Mouse (Mus musculus) spleen, embryonic (tissue): ENCODE data around the gene Prrx1.

Experiments used
- CTCF ChIA-PET: fragments of 350-600 bp; sonication (Branson Sonifier 250); formaldehyde crosslinking; loops from one replicate; lab custom pipeline; 2022; lab: Charles Lee

Prrx1 gene

GRCm38 (mm10) chr1:163273132-163273531, 40.4 kb downstream of the Prrx1 start:
- CTCF ChIA-PET = no interaction called here

- CTCF ChIA-PET = no interaction called here
These were observed 46.5 kb downstream of the Prrx1 start for GRCm38 (mm10) chr1:163266853-163267538.

- CTCF ChIA-PET = no interaction called here
These were observed 56.2 kb downstream of the Prrx1 start for GRCm38 (mm10) chr1:163257298-163257697.

- CTCF ChIA-PET = no interaction called here
These were observed 57.6 kb downstream of the Prrx1 start for GRCm38 (mm10) chr1:163255884-163256283.

- CTCF ChIA-PET = no interaction called here
These were observed 60.7 kb downstream of the Prrx1 start for GRCm38 (mm10) chr1:163252796-163253195.

- CTCF ChIA-PET = no interaction called here
These were observed 61.2 kb downstream of the Prrx1 start for GRCm38 (mm10) chr1:163252331-163252730.

- CTCF ChIA-PET = no interaction called here
These were observed 61.7 kb downstream of the Prrx1 start for GRCm38 (mm10) chr1:163251766-163252165.

- CTCF ChIA-PET = interaction anchor here (0.5 kb wide), 1 partner anchor 70 kb away, joined by 4 read pairs; no protein-coding TSS in a partner anchor
These were observed 74.6 kb downstream of the Prrx1 start for GRCm38 (mm10) chr1:163238950-163239349.

- CTCF ChIA-PET = interaction anchor here (0.6 kb wide), 1 partner anchor 73 kb away, joined by 9 read pairs; no protein-coding TSS in a partner anchor
These were observed 82.3 kb downstream of the Prrx1 start for GRCm38 (mm10) chr1:163231230-163231629.

GRCm38 (mm10) chr1:163226271-163226670, 87.2 kb downstream of the Prrx1 start:
- CTCF ChIA-PET = no interaction called here

GRCm38 (mm10) chr1:163221767-163222166, 91.7 kb downstream of the Prrx1 start:
- CTCF ChIA-PET = no interaction called here

GRCm38 (mm10) chr1:163208919-163209867, 104.3 kb downstream of the Prrx1 start:
- CTCF ChIA-PET = interaction anchor here (0.7 kb wide), 1 partner anchor 87 kb away, joined by 12 read pairs; no protein-coding TSS in a partner anchor

- CTCF ChIA-PET = no interaction called here
These were observed 114.7 kb downstream of the Prrx1 start for GRCm38 (mm10) chr1:163198767-163199166.

- CTCF ChIA-PET = no interaction called here
These were observed 115.5 kb downstream of the Prrx1 start for GRCm38 (mm10) chr1:163198059-163198458.
